Mouse (Mus musculus): Measurements from ENCODE around the gene Ilkap.

The Ilkap gene

DNA sequence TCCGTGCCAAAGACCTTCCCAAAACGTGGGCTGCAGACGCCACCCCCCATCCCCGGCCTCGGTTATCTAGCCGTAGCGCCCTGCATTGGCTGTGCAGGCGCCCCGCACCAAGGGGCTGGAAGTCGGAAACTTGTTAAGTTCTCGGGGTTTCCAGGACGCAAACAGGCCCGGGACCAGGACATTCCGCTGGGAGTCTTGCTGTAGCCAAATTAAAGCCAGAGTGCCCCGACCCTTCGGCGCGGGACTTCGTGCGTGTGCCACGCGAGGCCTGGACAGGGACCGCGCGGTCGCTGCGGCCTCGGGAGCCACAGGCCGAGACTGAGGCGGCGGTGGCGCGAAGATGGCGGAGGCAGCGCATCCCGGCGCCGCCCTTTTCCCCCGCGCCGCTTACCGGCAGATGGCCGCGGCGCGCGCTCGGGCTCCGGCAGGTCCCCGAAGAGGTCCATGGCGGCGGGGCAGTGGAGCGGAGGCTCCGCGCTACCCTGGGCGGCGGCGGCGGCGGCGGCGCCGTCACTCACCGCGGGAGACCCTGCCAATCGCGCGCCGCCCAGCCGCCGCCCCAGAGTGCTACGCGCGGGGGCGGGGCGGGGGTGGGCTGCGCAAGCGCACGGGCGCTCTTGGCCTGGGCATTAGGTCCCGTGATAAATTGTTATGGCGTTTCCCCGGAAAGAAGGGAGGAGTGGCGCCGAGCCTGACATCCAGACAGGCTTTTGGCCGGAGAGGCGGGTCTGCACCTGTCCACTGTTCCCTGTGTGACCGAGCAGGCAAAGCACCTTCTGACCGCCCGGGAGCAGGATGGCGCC is at the start of gene Ilkap:
Gene Ilkap (minus strand): TSS at position 556 of the 803 bp plus-strand sequence.
- TF ChIP-seq GATA4 (IDR thresholded peaks at IDR 0.05; ENCODE audit: insufficient replicate concordance, low read length) = peak; percentile 7; the same call in 1 of the 2 replicates

GRCm38 (mm10) chr1:91446511-91446910 is 47.9 kb upstream of the Ilkap start:
- no peak for TF ChIP-seq GATA4 (IDR thresholded peaks at IDR 0.05; ENCODE audit: insufficient replicate concordance, low read length)

GRCm38 (mm10) chr1:91446060-91446459 is 47.4 kb upstream of the Ilkap start:
- peak; percentile 100 for TF ChIP-seq GATA4 (IDR thresholded peaks at IDR 0.05; ENCODE audit: insufficient replicate concordance, low read length)

DNA sequence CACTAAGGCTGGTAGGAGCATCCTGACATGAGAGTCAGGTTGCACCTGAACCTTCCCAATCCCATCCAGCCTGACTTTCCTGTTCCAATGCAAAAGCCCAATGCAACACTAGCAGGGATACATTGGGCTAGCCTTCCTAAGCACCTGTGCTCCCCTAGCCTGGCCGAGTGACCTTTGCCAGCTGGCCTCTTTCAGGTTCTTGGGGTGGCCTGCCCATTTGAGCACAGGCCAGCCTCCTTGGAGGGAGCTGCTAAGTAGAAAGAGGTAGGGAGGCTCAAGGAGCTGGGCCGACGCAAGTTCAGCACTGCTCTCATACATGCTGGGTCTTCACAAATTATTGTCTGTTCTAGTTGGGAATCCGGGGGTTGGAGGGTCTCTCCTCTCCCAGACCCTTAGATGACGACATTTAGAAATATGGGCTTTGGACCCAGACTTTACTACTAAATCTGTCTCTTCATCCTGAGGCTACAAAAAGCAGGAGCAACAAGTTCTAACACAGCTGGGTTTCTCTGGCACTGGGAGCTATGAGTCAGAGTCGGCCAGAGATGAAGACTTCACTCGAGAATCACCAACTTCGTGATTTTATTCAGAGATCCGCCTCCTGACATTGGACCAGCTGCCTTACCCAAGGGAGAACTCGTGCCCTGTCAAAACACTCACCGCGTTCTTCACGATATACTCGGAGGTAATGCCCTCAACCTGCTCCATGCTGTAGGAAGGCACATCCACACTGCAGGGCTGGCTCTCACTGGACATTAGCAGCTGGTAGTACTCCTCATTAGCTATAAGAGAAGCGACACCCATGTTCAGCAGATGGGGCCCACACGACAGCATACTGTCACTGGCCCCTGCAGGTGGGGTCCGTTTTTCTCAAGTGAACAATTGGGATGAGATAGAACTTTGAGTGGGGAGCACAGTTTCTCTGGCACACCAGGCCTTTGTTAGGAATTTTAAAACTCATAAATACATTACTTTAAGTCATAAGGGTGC is 46.5 kb upstream of the Ilkap start:
- no peak for TF ChIP-seq GATA4 (IDR thresholded peaks at IDR 0.05; ENCODE audit: insufficient replicate concordance, low read length)

DNA sequence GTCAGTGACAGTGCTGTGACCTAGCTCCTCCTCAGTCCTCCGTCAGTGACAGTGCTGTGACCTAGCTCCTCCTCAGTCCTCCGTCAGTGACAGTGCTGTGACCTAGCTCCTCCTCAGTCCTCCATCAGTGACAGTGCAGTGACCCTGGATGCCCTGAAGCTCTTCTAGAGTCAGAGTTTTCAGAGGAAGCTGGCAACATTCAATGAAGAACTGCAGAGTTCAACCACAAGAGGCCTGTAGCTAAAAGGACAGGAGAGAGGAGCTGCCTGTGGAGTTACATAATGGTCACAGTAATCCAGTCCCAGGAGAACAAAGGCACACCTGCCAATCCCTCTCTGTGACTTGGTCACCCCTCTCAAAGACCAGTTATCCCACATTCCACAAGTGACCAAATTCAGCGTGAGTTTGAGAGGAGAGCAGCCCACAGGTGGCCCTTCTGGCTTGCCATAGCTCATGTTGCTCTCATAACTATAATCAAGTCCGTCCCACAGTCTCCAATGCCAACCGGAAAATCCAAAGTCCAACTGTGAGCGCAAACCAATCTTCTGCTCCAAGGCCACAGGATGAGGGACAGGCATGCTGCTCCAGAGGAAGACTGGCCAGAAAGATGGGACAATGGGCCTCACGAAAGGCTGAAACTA is 43.9 kb upstream of the Ilkap start:
- no peak for TF ChIP-seq GATA4 (IDR thresholded peaks at IDR 0.05; ENCODE audit: insufficient replicate concordance, low read length)

GRCm38 (mm10) chr1:91441855-91442254 is 43.2 kb upstream of the Ilkap start:
- no peak for TF ChIP-seq GATA4 (IDR thresholded peaks at IDR 0.05; ENCODE audit: insufficient replicate concordance, low read length)

- no peak for TF ChIP-seq GATA4 (IDR thresholded peaks at IDR 0.05; ENCODE audit: insufficient replicate concordance, low read length)
Observed at GRCm38 (mm10) chr1:91439776-91440175, 41.2 kb upstream of the Ilkap start.

DNA sequence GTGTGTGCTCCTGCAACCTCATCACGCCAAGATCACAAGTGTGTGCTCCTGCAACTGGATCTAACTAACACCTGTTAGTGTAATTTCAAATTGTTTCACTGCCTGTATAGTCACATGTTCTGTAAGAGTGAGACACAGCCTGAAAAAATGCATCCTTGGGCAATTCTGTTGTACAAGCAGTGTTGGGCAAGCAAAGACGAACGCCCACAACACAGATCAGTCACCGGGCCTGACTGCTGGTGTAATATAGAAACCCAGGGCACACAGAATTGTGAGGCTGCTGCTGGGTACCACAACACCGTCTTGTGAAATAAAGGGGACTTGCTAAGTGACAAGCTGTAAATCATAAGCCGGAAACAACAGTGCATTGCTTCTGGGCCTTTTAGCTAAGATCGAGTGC is 39.0 kb upstream of the Ilkap start:
- no peak for TF ChIP-seq GATA4 (IDR thresholded peaks at IDR 0.05; ENCODE audit: insufficient replicate concordance, low read length)

DNA sequence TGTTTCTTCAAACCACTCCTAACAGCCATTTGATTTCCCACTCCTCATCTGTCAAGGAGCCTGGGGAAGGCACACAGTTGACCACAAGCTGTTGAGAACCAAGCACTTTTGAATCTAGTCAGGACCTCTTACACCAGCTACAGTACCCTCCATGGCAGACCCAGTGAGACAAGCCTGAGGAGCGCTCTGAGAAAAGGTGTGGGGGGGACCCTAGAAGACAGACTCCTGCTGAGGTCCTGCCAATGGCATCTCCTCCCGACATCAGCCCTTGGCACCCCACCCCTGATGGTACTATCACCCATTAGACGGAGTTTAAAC is 38.4 kb upstream of the Ilkap start:
- no peak for TF ChIP-seq GATA4 (IDR thresholded peaks at IDR 0.05; ENCODE audit: insufficient replicate concordance, low read length)

- TF ChIP-seq GATA4 (IDR thresholded peaks at IDR 0.05; ENCODE audit: insufficient replicate concordance, low read length) = peak; percentile 62; the same call in 1 of the 2 replicates
Observed at GRCm38 (mm10) chr1:91436380-91437082, 37.9 kb upstream of the Ilkap start.

DNA sequence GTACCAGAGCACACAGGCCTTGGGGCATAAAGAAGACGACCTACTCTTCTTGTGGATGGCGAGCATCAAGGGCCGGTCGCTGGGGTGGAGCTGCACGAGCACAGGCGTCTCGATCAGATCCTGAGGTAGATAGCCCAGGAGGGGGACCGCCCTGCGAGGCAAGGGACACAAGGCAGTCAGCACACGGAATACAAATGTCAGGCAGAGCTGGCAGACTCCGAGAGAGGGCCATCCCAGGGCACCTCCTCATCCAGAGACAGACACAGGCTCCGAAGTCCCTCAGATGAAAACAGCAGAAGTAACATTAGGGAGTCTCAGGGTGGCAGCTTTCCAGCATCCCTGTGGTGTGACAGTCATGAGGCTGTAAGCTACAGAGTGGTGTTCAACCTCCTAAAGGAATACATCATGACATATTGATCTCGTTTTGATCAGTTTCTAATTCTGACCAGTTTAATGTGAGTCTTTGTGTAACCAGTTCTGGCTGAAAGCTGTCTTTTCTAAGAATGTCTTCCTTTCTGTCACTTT is 37.1 kb upstream of the Ilkap start:
- no peak for TF ChIP-seq GATA4 (IDR thresholded peaks at IDR 0.05; ENCODE audit: insufficient replicate concordance, low read length)

- TF ChIP-seq GATA4 (IDR thresholded peaks at IDR 0.05; ENCODE audit: insufficient replicate concordance, low read length) = no peak
Observed at GRCm38 (mm10) chr1:91434905-91435304, 36.3 kb upstream of the Ilkap start.

GRCm38 (mm10) chr1:91430761-91431160 is 32.1 kb upstream of the Ilkap start:
- TF ChIP-seq GATA4 (IDR thresholded peaks at IDR 0.05; ENCODE audit: insufficient replicate concordance, low read length) = no peak

DNA sequence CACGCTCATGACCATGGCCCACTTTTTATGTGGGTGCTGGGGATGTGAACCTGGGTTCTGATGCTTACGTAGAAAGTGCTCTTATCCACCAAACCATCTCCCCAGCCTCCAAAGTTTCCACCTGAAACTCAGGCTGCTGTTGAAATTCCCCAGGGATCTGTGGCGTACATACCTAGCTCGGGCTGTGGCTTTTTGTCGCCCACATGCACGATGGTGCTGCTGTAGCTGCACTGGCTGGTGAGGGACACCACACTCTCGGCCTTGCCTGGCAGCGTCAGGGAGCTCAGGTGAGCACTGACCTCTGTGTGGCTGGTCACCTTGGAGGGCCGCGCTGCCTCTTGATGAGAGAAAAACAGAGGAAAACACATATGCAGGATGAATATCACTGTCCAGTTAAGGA is 30.6 kb upstream of the Ilkap start:
- TF ChIP-seq GATA4 (IDR thresholded peaks at IDR 0.05; ENCODE audit: insufficient replicate concordance, low read length) = no peak

DNA sequence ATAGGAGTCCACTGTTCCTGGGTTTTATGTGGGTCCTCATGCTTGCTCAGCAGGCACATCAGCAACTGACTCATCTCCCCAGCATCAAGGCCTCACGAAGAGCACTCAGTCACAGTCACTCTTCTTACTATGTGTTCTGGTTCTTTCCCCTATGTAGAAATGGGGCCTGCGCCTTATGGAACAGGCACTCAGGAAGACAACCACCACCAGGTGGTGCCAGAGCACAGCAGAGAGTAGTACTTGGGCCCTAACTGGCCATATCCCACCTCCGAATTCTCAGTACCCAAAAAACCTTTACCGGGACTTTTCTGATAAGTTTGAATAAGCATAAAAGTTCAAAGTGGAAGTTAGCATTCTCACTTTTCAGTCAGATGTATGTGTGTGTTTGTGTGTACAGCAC is 30.0 kb upstream of the Ilkap start:
- TF ChIP-seq GATA4 (IDR thresholded peaks at IDR 0.05; ENCODE audit: insufficient replicate concordance, low read length) = no peak
